Mouse (Mus musculus) thymus, adult 18-20 months (tissue): ENCODE measurements around the gene Ifitm3.
"Not testable (repeated sequence)": the region's sequence is repeated elsewhere in the genome, so short reads cannot be mapped to it uniquely, and the experiment has no call there.

Experiments
- DNase-seq, 2 experiments: peaks; one replicate each; pipeline ENCODE4 v3.0.0; 2022; ENCODE audit warnings: mixed read lengths in 2 of 2

Gene Ifitm3

GRCm38 (mm10) chr7:141010593-141010992, at the start of gene Ifitm3:
Gene Ifitm3, minus strand, starts transcription at chr7:141010770.
- DNase-seq, result no peak

DNA sequence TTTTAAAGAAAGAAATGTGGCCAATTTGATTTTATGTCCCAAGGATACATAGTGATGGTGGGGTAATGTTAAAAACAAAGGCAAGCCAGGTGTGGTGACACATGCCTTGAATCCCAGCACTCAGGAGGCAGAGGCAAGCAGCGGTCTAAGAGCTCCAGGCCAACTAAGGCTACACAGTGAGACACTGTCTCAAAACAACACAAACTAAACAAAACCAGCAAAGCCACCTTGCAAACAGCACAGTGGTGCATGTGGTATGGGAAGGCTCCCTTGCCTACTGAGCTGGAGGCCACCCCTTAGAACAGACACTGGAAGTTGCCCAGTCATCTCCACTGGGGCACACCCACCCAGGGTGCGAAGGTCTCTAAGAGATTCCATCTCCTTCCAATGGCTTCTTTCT, 49.4 kb upstream of the Ifitm3 start:
- no peak for DNase-seq

GRCm38 (mm10) chr7:141058601-141059341, 48.2 kb upstream of the Ifitm3 start:
- no peak for DNase-seq

DNA sequence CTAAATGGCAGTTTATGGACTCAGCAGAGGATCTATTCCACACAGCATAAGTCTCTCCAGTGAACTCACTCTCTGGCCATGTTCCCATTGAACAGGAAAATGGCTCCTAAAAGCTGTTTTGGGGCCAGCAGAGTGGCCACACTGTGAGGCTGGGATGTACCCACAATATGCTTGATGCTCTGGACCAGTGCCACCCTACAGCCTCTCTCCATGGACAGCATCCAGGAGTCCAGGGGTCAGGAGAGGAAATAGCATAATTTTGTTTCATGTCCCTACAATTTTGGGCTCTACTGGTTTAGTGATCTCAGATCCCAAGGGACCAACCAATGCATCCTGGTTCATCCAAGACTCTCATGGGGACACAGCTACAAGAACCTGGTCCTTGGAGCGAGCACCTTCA, 47.0 kb upstream of the Ifitm3 start:
- DNase-seq, result no peak

- no peak for DNase-seq
These were observed 46.4 kb upstream of the Ifitm3 start for GRCm38 (mm10) chr7:141056976-141057375.

- DNase-seq, result no peak
These were observed 45.2 kb upstream of the Ifitm3 start for GRCm38 (mm10) chr7:141055785-141056184.

GRCm38 (mm10) chr7:141052421-141052820, 41.9 kb upstream of the Ifitm3 start:
- no peak for DNase-seq

- no peak for DNase-seq
These were observed 41.4 kb upstream of the Ifitm3 start for GRCm38 (mm10) chr7:141052016-141052415.

- no peak for DNase-seq
These were observed 40.6 kb upstream of the Ifitm3 start for GRCm38 (mm10) chr7:141051060-141051685.

DNA sequence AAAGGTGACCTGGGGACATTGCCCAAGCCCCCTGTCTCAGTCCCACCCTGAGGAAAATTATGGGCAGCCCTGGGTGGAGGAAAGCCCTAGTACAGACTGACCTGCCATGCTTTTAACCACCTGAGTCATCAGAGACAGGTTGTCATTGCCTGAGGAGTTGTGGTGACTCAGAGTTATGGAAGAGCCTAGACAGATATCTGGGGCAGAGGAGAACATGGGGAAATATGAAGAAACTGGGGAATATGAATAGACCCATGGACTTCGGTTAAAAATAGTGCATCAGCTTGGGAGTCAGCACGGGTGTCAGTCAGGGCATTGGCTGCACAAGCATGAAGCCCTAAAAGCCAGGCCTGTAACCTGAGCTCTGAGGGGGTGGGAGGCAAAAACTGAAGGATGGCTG, 38.8 kb upstream of the Ifitm3 start:
- no peak for DNase-seq

DNA sequence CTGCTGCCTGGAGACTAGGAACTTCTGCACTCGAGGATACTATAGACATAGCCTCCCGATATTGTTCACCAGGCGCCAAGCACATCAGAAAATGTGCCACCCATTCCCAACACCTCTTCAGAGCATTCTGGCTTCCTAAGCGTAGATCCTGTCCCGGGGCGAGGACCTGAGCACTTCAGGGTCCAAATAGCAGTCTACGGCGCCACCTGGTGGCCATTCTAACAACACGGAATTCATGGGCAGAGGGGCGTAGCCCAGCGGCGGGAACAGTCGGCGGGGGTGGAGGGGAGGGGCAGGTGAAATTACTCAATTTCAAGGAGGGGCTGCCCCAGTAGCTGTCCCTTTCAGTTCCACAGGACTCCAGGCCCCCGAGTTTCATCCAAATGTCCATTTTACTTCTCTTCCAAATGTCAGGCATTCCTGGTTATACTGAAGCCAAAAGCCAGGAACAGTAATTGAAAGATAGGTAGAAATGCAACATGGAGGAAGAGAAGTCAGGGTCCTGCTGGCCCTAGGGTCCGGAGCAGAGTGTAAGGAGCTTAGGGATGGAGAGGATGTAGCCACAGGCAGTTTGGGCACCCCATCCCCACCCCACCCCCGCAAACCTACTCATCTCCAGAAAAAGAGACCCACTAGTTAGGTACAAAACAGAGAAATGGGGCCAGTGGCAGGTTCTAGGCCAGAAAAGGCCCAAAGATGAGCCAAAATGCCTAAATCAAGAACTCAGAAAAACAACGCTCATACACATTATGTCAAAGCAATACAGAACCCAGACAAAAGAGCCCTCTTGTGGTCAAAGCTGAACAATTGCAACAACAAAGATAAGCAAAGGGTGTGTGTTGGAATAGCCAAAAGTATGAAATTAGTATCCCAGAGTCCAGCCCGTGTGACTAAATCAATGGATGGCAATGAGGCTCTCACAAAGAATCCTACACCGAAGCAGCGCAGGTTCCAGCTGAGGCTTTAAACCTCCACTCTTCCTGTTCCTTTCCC, 38.0 kb upstream of the Ifitm3 start:
- peak; percentile 69 to 73 for DNase-seq

- DNase-seq, result peak in 1 of 2 experiments; percentile 36
These were observed 37.1 kb upstream of the Ifitm3 start for GRCm38 (mm10) chr7:141047581-141048225.

DNA sequence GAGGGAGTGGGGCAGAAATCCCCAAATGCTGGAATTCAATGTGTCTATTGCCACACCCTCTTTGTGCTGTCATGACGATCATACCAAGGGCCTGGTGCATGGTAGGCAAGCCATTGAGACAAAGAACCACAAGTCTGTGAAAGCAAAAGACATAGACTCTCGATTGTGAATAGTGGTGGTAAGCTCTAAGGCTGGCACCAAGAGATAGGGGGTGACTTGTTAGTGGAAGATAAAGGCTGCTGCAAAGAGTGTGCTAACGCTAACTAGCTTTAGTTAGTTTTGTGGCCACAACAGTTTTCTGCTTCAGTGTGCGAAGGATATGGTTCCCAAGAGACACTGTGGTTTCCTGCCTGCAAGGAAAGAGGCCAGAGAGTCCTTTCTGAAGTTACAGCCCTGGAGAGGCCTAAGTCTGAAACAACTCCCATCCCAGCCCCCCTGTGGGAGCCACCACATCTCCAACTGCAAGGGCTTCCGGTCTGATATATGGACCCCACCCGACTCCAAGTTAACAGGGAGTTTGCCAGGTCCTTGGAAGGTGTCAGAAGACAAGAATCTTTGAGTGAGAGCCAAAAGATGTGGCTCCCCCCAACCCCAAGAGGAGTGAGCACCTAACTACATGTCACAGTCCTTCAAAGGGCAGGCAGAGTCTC, 36.5 kb upstream of the Ifitm3 start:
- no peak for DNase-seq

- DNase-seq, result no peak
These were observed 32.0 kb upstream of the Ifitm3 start for GRCm38 (mm10) chr7:141042539-141042938.

GRCm38 (mm10) chr7:141041661-141042060, 31.1 kb upstream of the Ifitm3 start:
- no peak for DNase-seq

GRCm38 (mm10) chr7:141040867-141041606, 30.5 kb upstream of the Ifitm3 start:
- DNase-seq, result no peak

GRCm38 (mm10) chr7:141039386-141040107, 29.0 kb upstream of the Ifitm3 start:
- DNase-seq, result no peak

- DNase-seq, result no peak
These were observed 27.8 kb upstream of the Ifitm3 start for GRCm38 (mm10) chr7:141038090-141039032.

DNA sequence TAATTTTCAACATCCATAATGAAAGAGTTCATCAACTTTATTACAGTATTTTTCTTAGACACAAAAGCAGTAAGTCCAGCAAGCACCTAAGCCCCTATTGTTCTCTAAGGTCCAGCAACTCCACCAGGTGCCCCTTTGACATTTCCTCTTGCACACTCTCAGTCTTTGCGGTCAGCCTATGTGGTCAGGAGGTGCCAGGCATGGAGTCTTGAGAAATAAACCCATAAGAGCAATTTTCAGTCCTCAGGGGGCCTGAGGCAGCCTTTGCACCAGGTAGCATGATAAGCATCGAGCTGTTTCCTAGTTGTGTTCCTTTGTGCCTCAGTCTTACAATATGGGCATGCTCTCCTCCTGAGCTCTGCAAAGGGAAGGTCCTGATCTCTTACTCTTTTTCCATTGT, 26.1 kb upstream of the Ifitm3 start:
- not testable (repeated sequence) for DNase-seq
